Mouse (Mus musculus): ENCODE results near the gene Adk. TPM values are rescaled to one million over a fixed set of nuclear protein-coding genes. Genes with fewer than 3 reads are reported as not detected.
"Not testable (repeated sequence)": the region's sequence is repeated elsewhere in the genome, so short reads cannot be mapped to it uniquely, and the experiment has no call there.

Gene Adk
- total RNA-seq, 4 experiments from 2014 or later: 88.2 to 104 (median 99.2) TPM

GRCm38 (mm10) chr14:21484199-21484598 is 431.8 kb downstream of the Adk start:
- no peak for DNase-seq (ENCODE audit: low spot score in 2 of 2)

GRCm38 (mm10) chr14:21484693-21485092 is 432.3 kb downstream of the Adk start:
- DNase-seq (ENCODE audit: low spot score in 2 of 2): no peak

- DNase-seq (ENCODE audit: low spot score in 2 of 2): no peak
These were observed 433.7 kb downstream of the Adk start for GRCm38 (mm10) chr14:21485961-21486520.

- not testable (repeated sequence) for DNase-seq (ENCODE audit: low spot score in 2 of 2)
These were observed 434.8 kb downstream of the Adk start for GRCm38 (mm10) chr14:21487135-21487534.

GRCm38 (mm10) chr14:21488426-21489115 is 436.2 kb downstream of the Adk start:
- DNase-seq (ENCODE audit: low spot score in 2 of 2): not testable (repeated sequence)

- no peak for DNase-seq (ENCODE audit: low spot score in 2 of 2)
These were observed 436.7 kb downstream of the Adk start for GRCm38 (mm10) chr14:21489116-21489485.

GRCm38 (mm10) chr14:21490141-21490540 is 437.8 kb downstream of the Adk start:
- DNase-seq (ENCODE audit: low spot score in 2 of 2): no peak

Other genes starting within 250 kb of the Adk start
- gene Plau, start 215.9 kb upstream of the Adk start, total RNA-seq (2022): 10 to 100 TPM; 13.4 to 23.7 (median 18.1) TPM
- gene Vcl, start 123.2 kb upstream of the Adk start, total RNA-seq (2022): 10 to 100 TPM; 62.2 to 64.9 (median 63.9) TPM
- gene Ap3m1, start 66 bp upstream of the Adk start, total RNA-seq (2022): 10 to 100 TPM; 27.9 to 33.0 (median 30.6) TPM